Mouse (Mus musculus) limb, embryonic 14.5 days (tissue): ENCODE data around the gene Pcsk6. TPM values are rescaled to one million over a fixed set of nuclear protein-coding genes. Genes with fewer than 3 reads are reported as not detected.

Experiments used
- ATAC-seq: fragments of 200-750 bp; cut with Nextera tagmentation; 2 replicates; pipeline ENCODE4 v1.8.0; 2017; ENCODE audit warnings: low read depth, moderate number of reproducible peaks, moderate TSS enrichment; ENCODE audit not compliant: low FRiP score
- DNase-seq: peaks from one replicate; pipeline ENCODE4 v3.0.0-alpha.2; 2015; ENCODE audit warnings: low spot score
- H3K27ac ChIP-seq: fragments of 300-500 bp; sonication (generic); replicated peaks from 2 replicates; pipeline ENCODE4 v1.5.1; 2014; ENCODE audit warnings: low read depth, mild to moderate bottlenecking, low read length, moderate library complexity, mixed read lengths
- H3K27me3 ChIP-seq: fragments of 300-500 bp; sonication (generic); 2 replicates; pipeline ENCODE4 v1.6.1; 2014; ENCODE audit warnings: low read length, mixed read lengths; ENCODE audit not compliant: control insufficient read depth, insufficient read depth
- H3K36me3 ChIP-seq: fragments of 300-500 bp; sonication (generic); 2 replicates; pipeline ENCODE4 v1.6.1; 2014; ENCODE audit warnings: mild to moderate bottlenecking, low read length, moderate library complexity, mixed read lengths; ENCODE audit not compliant: control insufficient read depth, insufficient read depth
- H3K4me1 ChIP-seq: fragments of 300-500 bp; sonication (generic); 2 replicates; pipeline ENCODE4 v1.6.1; 2014; ENCODE audit warnings: antibody characterized with exemption, low read length, mixed read lengths; ENCODE audit not compliant: control insufficient read depth, insufficient read depth
- H3K4me2 ChIP-seq: fragments of 300-500 bp; sonication (generic); replicated peaks from 2 replicates; pipeline ENCODE4 v1.6.1; 2014; ENCODE audit warnings: low read depth, mild to moderate bottlenecking, low read length, moderate library complexity; ENCODE audit not compliant: severe bottlenecking
- H3K4me3 ChIP-seq: fragments of 300-500 bp; sonication (generic); replicated peaks from 2 replicates; pipeline ENCODE4 v1.5.1; 2014; ENCODE audit warnings: low read length
- H3K9ac ChIP-seq: fragments of 300-500 bp; sonication (generic); 2 replicates; pipeline ENCODE4 v1.6.1; 2014; ENCODE audit warnings: mild to moderate bottlenecking, low read depth, low read length, moderate library complexity; ENCODE audit not compliant: severe bottlenecking
- H3K9me3 ChIP-seq: fragments of 300-500 bp; sonication (generic); 2 replicates; pipeline ENCODE4 v1.6.1; 2016; ENCODE audit warnings: low read length; ENCODE audit not compliant: control insufficient read depth
- POLR2A ChIP-seq: fragments of 200-500 bp; IDR thresholded peaks from 2 replicates; pipeline ENCODE4 v1.8.0; 2012; ENCODE audit warnings: inconsistent platforms, mild to moderate bottlenecking, moderate library complexity, borderline replicate concordance; ENCODE audit not compliant: insufficient read depth, insufficient read length; ENCODE audit errors: extremely low read depth
- WGBS: fragments of 180-500 bp; shearing (Covaris S2); extraction: QIAGEN DNeasy Blood & Tissue Kit; methylation state at CpG from one replicate; pipeline ENCODE4 v1.1.7; 2014; 5-methylcytosine and 5-hydroxymethylcytosine counted together
- polyA plus RNA-seq, 2 experiments: library from polyadenylated mRNA; depleted of rRNA in 1 of 2; stranded (reverse) in 1 of 2; unstranded in 1 of 2; fragments of >200 nt; fragmentation: Nextera tagmentation in 1 of 2; extraction: Ambion mirVana in 1 of 2; gene quantifications; 2 replicates each; pipeline versions ENCODE4 v1.2.1 to v1.2.3; 2012 to 2014

Pcsk6 gene
- polyA plus RNA-seq, 2 experiments = 15.2 to 34.1 TPM

GRCm38 (mm10) chr7:65880666-65881289 is 19.2 kb downstream of the Pcsk6 start:
- Histone ChIP-seq H3K4me3 (no peak overlapping the region), H3K9me3 (no peaks in the 10 kb centered on the region), H3K27me3 (no peaks in the 10 kb centered on the region; the same call in 1 of the 2 replicates), H3K36me3 (no peaks in the 10 kb centered on the region), H3K4me2 (peak overlapping the region; percentile 36; the same call in 1 of the 2 replicates), H3K27ac (no peak overlapping the region), H3K9ac (no peak overlapping the region), H3K4me1 (peaks cover 7% of the 10 kb centered on the region)
- no peak for TF ChIP-seq POLR2A
- ATAC-seq = no peak
- 66% methylated on average over 5 of the region's 5 CpGs for WGBS
- DNase-seq = no peak

GRCm38 (mm10) chr7:65881290-65881688 is 19.8 kb downstream of the Pcsk6 start:
- no peaks in the 10 kb centered on the region; the same call in 1 of the 2 replicates for H3K27me3 ChIP-seq
- no peak overlapping the region for H3K27ac ChIP-seq
- no peaks in the 10 kb centered on the region for H3K36me3 ChIP-seq
- no peak for ATAC-seq
- peak overlapping the region; percentile 36 for H3K4me2 ChIP-seq
- no peak for TF ChIP-seq POLR2A
- no peak overlapping the region for H3K9ac ChIP-seq
- H3K4me1 ChIP-seq = peaks cover 7% of the 10 kb centered on the region
- no peak overlapping the region; the same call in 1 of the 2 replicates for H3K4me3 ChIP-seq
- no peaks in the 10 kb centered on the region for H3K9me3 ChIP-seq
- no peak for DNase-seq
- WGBS = 16% methylated on average over 12 of the region's 12 CpGs

GRCm38 (mm10) chr7:65884928-65885327 is 23.4 kb downstream of the Pcsk6 start:
- Histone ChIP-seq H3K4me1 (peaks cover 15% of the 10 kb centered on the region), H3K4me3 (no peak overlapping the region), H3K9ac (no peak overlapping the region), H3K9me3 (no peaks in the 10 kb centered on the region), H3K27ac (no peak overlapping the region), H3K27me3 (no peaks in the 10 kb centered on the region; the same call in 1 of the 2 replicates), H3K4me2 (no peak overlapping the region), H3K36me3 (no peaks in the 10 kb centered on the region)
- DNase-seq = no peak
- ATAC-seq = no peak
- WGBS = 83% methylated on average over 4 of the region's 4 CpGs
- no peak for TF ChIP-seq POLR2A

GRCm38 (mm10) chr7:65885819-65886218 is 24.3 kb downstream of the Pcsk6 start:
- 93% methylated on average over 6 of the region's 6 CpGs for WGBS
- no peak for ATAC-seq

GRCm38 (mm10) chr7:65891831-65892230 is 30.3 kb downstream of the Pcsk6 start:
- Histone ChIP-seq H3K9ac (no peak overlapping the region), H3K27ac (no peak overlapping the region), H3K27me3 (no peaks in the 10 kb centered on the region; the same call in 1 of the 2 replicates), H3K4me3 (no peak overlapping the region), H3K4me2 (no peak overlapping the region), H3K4me1 (peaks cover 11% of the 10 kb centered on the region; the same call in 1 of the 2 replicates), H3K9me3 (no peaks in the 10 kb centered on the region), H3K36me3 (no peaks in the 10 kb centered on the region)
- 87% methylated on average over 7 of the region's 7 CpGs for WGBS
- ATAC-seq (no peak), DNase-seq (no peak)
- TF ChIP-seq POLR2A = no peak

More at GRCm38 (mm10) chr7:65885819-65886218, 24.3 kb downstream of the Pcsk6 start:
- no peaks in the 10 kb centered on the region; the same call in 1 of the 2 replicates for H3K27me3 ChIP-seq
- DNase-seq = no peak
- H3K9me3 ChIP-seq = no peaks in the 10 kb centered on the region
- peaks cover 18% of the 10 kb centered on the region for H3K4me1 ChIP-seq
- H3K36me3 ChIP-seq = no peaks in the 10 kb centered on the region
- no peak overlapping the region for H3K9ac ChIP-seq
- TF ChIP-seq POLR2A = no peak
- H3K27ac ChIP-seq = no peak overlapping the region
- no peak overlapping the region for H3K4me3 ChIP-seq
- H3K4me2 ChIP-seq = no peak overlapping the region
